Mouse (Mus musculus): Measurements from ENCODE around the gene Gm5129.
"Not testable (repeated sequence)": the region's sequence is repeated elsewhere in the genome, so short reads cannot be mapped to it uniquely, and the experiment has no call there.

The Gm5129 gene

DNA sequence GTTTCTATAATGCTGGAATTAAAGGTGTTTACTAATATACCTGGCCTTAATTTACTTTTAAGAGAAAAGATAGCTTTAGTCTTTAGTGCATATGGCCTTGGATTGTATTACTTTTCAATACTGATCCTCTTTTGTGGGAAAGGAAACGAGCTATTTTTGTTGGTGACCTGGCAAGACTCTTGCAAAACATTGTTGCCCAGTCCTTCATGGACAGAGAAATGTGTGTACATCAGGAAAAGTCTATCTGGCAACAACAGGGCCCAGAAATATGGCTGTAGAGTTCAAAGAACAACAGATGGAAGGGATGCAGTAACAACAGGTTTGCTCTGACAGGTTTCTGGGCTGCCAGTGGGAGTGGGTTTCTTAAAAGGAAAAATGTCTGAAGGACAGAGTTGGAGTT, 4.9 kb upstream of the Gm5129 start:
- H3K27me3 ChIP-seq (ENCODE audit: control insufficient read depth, insufficient read depth, low read length, poor library complexity, severe bottlenecking), result no peaks in the 10 kb centered on the region
- H3K36me3 ChIP-seq (ENCODE audit: control insufficient read depth, insufficient read depth, low read length, poor library complexity, severe bottlenecking), result no peaks in the 10 kb centered on the region; the same call in 1 of the 2 replicates
- no peak for DNase-seq (ENCODE audit: low read depth, low spot score)

DNA sequence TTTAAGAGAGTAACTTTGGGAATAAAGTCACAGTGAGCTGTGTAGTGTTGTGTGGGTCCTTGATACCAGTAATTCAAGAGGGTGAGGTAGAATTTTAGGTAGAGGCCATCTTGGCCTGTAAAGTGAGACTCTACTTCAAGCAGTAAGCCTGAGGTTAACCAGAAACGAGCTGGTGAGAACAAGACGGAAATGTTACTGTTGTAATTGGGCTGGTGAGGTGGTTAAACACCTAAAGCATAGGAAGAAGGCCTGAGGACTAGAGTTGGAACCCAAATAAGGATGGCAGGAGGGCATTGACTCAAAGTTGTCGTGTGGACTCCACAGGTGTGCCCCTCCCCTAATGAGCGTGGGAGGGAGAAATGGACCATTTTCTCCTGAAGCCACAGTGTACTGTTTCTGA, 2.3 kb upstream of the Gm5129 start:
- DNase-seq (ENCODE audit: low read depth, low spot score), result no peak
- H3K36me3 ChIP-seq (ENCODE audit: control insufficient read depth, insufficient read depth, low read length, poor library complexity, severe bottlenecking), result no peaks in the 10 kb centered on the region; the same call in 1 of the 2 replicates

DNA sequence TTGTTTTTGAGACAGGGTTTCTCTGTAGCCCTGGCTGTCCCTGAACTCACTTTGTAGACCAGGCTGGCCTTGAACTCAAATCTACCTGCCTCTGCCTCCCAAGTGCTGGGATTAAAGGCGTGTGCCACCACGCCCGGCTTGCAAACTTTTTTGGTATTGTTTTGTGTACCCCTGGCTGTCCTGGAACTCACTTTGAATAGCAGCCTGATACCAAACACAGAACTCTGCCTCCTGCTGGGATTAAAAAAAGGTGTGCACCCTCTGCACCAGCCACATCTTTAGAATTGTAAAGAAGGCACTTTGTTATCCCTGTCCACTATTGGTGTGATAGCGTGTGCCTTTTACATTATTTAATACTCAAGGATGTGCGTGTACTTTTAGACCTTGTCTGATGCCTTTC, 1.7 kb upstream of the Gm5129 start:
- DNase-seq (ENCODE audit: low read depth, low spot score), result no peak
- Histone ChIP-seq H3K36me3 (ENCODE audit: control insufficient read depth, insufficient read depth, low read length, poor library complexity, severe bottlenecking) (no peaks in the 10 kb centered on the region), H3K27me3 (ENCODE audit: control insufficient read depth, insufficient read depth, low read length, poor library complexity, severe bottlenecking) (no peaks in the 10 kb centered on the region)

More for the DNA sequence above, 2.3 kb upstream of the Gm5129 start:
- H3K27me3 ChIP-seq (ENCODE audit: control insufficient read depth, insufficient read depth, low read length, poor library complexity, severe bottlenecking), result no peaks in the 10 kb centered on the region

DNA sequence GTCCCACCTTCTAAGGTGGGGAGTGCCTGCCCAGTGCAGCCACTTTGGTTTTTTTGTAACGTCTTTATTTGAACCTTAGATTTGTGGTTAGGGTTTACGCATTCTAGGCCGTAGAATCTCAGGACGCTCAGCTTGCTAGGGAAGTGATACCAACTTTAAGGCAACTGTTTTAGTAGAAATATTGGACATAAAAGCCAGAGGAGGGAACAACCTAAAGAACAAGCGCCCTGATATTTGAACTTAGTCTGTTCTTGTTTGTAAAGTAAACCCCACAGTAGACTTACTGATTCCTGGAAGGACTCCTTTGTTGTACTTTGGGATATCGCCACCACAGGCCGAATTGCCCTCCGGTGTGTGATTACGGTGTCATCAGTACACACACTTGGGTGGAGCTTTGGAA, 1.2 kb upstream of the Gm5129 start:
- Histone ChIP-seq H3K27me3 (ENCODE audit: control insufficient read depth, insufficient read depth, low read length, poor library complexity, severe bottlenecking) (no peaks in the 10 kb centered on the region), H3K36me3 (ENCODE audit: control insufficient read depth, insufficient read depth, low read length, poor library complexity, severe bottlenecking) (no peaks in the 10 kb centered on the region)
- peak; percentile 42 for DNase-seq (ENCODE audit: low read depth, low spot score)

- no peak for DNase-seq (ENCODE audit: low read depth, low spot score)
- H3K27me3 ChIP-seq (ENCODE audit: control insufficient read depth, insufficient read depth, low read length, poor library complexity, severe bottlenecking), result no peaks in the 10 kb centered on the region
- no peaks in the 10 kb centered on the region for H3K36me3 ChIP-seq (ENCODE audit: control insufficient read depth, insufficient read depth, low read length, poor library complexity, severe bottlenecking)
Observed at GRCm38 (mm10) chr5:29736073-29736900, 551 bp upstream of the Gm5129 start.

DNA sequence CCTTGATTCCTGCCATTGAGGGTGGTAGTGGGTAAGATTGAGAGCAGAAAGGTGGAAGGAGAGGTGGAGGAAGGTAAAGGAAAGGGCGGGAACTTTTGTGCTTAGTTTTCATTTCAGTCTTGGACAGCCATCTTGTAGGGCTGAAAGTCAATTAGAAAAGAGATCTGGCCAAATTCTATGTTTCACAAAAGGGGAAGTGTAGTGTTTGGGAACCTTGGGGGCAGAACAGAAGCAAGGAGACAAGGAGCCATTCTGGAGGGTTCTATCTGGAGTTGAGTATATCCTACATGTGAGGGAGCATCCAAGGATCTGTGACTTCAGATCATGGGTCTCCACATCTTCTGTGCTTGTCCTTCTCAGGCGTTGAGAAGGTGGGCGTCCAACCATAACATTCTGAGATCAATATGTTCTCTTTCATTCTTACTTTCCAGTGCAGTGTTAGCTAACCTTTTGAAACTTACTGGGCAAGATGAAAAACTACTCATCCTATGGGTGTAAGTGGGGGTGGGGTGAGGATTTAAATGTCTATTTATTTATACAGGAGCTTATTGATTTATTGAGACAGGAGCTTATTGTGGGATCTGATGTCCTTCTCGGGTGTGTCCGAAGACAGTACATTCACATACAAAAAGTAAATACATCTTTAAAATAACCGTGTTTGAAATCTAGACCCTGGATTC, 765 bp downstream of the Gm5129 start:
- no peaks in the 10 kb centered on the region for H3K27me3 ChIP-seq (ENCODE audit: control insufficient read depth, insufficient read depth, low read length, poor library complexity, severe bottlenecking)
- peak; percentile 39 for DNase-seq (ENCODE audit: low read depth, low spot score)
- H3K36me3 ChIP-seq (ENCODE audit: control insufficient read depth, insufficient read depth, low read length, poor library complexity, severe bottlenecking), result no peaks in the 10 kb centered on the region

- not testable (repeated sequence) for H3K36me3 ChIP-seq (ENCODE audit: control insufficient read depth, insufficient read depth, low read length, poor library complexity, severe bottlenecking); DNase-seq (ENCODE audit: low read depth, low spot score); H3K27me3 ChIP-seq (ENCODE audit: control insufficient read depth, insufficient read depth, low read length, poor library complexity, severe bottlenecking)
Observed at GRCm38 (mm10) chr5:29726070-29726469, 9.7 kb downstream of the Gm5129 start.

GRCm38 (mm10) chr5:29725369-29725768, 10.4 kb downstream of the Gm5129 start:
- DNase-seq (ENCODE audit: low read depth, low spot score), result no peak
- Histone ChIP-seq H3K27me3 (ENCODE audit: control insufficient read depth, insufficient read depth, low read length, poor library complexity, severe bottlenecking) (no peaks in the 10 kb centered on the region), H3K36me3 (ENCODE audit: control insufficient read depth, insufficient read depth, low read length, poor library complexity, severe bottlenecking) (no peaks in the 10 kb centered on the region)

DNA sequence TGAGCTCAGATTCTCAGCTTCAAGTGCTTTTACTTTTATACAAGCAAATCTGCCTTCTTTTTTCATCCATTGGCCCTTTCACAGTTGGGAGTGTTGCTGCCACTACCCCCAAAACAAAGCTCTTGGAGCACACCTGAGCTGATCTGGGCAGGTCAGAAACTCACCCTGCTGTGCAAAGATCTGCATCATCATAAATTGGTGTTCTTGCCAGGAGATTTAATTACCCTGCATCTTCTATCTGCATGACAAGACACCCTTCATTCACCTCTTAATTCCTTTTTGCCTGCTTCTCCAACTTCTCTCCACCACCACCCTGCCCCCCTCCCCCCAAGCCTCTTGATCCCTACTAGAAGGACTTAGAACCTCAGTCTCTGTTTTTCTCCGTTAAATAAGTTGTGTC, 14.6 kb downstream of the Gm5129 start:
- DNase-seq (ENCODE audit: low read depth, low spot score), result no peak
- Histone ChIP-seq H3K36me3 (ENCODE audit: control insufficient read depth, insufficient read depth, low read length, poor library complexity, severe bottlenecking) (no peaks in the 10 kb centered on the region), H3K27me3 (ENCODE audit: control insufficient read depth, insufficient read depth, low read length, poor library complexity, severe bottlenecking) (no peaks in the 10 kb centered on the region)

DNA sequence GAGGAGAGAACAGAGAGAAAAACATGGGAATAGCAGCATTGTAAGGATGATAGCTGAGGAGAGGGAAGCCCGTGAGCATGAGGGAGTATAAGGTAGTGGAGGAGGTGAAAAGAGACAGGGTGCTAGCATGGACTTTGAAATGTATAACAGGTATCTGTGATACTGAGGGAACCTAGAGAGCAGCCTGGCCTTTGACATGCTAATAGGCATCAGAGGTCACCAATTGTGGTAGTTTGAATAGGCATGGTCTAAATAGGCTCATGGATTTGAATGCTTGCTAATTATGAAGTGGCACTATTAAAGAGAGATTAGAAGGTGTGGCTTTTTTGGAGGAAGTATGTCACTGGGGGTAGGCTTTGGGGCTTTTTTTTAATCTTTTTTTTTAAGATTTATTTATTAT, 22.8 kb downstream of the Gm5129 start:
- DNase-seq (ENCODE audit: low read depth, low spot score), result no peak
- no peaks in the 10 kb centered on the region for H3K27me3 ChIP-seq (ENCODE audit: control insufficient read depth, insufficient read depth, low read length, poor library complexity, severe bottlenecking)
- no peaks in the 10 kb centered on the region for H3K36me3 ChIP-seq (ENCODE audit: control insufficient read depth, insufficient read depth, low read length, poor library complexity, severe bottlenecking)

- no peak for DNase-seq (ENCODE audit: low read depth, low spot score)
- Histone ChIP-seq H3K27me3 (ENCODE audit: control insufficient read depth, insufficient read depth, low read length, poor library complexity, severe bottlenecking) (no peaks in the 10 kb centered on the region), H3K36me3 (ENCODE audit: control insufficient read depth, insufficient read depth, low read length, poor library complexity, severe bottlenecking) (no peaks in the 10 kb centered on the region)
Observed at GRCm38 (mm10) chr5:29711631-29712030, 24.1 kb downstream of the Gm5129 start.

- H3K36me3 ChIP-seq (ENCODE audit: control insufficient read depth, insufficient read depth, low read length, poor library complexity, severe bottlenecking), result no peaks in the 10 kb centered on the region
- H3K27me3 ChIP-seq (ENCODE audit: control insufficient read depth, insufficient read depth, low read length, poor library complexity, severe bottlenecking), result no peaks in the 10 kb centered on the region
- no peak for DNase-seq (ENCODE audit: low read depth, low spot score)
Observed at GRCm38 (mm10) chr5:29708258-29708657, 27.5 kb downstream of the Gm5129 start.

DNA sequence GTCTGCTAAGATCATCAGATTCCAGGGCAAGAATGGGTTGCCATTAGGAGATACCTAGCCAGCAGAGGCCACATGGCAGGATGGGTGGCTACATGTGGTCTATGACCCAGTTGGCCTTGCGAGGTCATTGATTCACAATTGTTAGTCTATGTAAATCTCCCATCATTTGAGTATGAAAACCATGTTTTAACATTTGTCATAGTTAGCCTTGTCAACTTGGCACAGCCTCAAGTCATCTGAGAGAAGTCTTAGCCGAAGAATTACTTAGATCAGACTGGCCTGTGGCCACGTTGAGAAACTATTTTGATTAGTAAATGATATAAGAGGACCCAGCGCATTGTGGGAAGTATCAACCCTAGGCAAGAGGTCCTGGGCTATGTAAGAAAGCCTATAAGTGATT, 28.5 kb downstream of the Gm5129 start:
- Histone ChIP-seq H3K27me3 (ENCODE audit: control insufficient read depth, insufficient read depth, low read length, poor library complexity, severe bottlenecking) (no peaks in the 10 kb centered on the region), H3K36me3 (ENCODE audit: control insufficient read depth, insufficient read depth, low read length, poor library complexity, severe bottlenecking) (no peaks in the 10 kb centered on the region)
- DNase-seq (ENCODE audit: low read depth, low spot score), result no peak

- Histone ChIP-seq H3K36me3 (ENCODE audit: control insufficient read depth, insufficient read depth, low read length, poor library complexity, severe bottlenecking) (no peaks in the 10 kb centered on the region), H3K27me3 (ENCODE audit: control insufficient read depth, insufficient read depth, low read length, poor library complexity, severe bottlenecking) (no peaks in the 10 kb centered on the region)
- no peak for DNase-seq (ENCODE audit: low read depth, low spot score)
Observed at GRCm38 (mm10) chr5:29699520-29700202, 36.1 kb downstream of the Gm5129 start.

GRCm38 (mm10) chr5:29698493-29698892, 37.2 kb downstream of the Gm5129 start:
- DNase-seq (ENCODE audit: low read depth, low spot score), result no peak
- H3K36me3 ChIP-seq (ENCODE audit: control insufficient read depth, insufficient read depth, low read length, poor library complexity, severe bottlenecking), result no peaks in the 10 kb centered on the region
- no peaks in the 10 kb centered on the region for H3K27me3 ChIP-seq (ENCODE audit: control insufficient read depth, insufficient read depth, low read length, poor library complexity, severe bottlenecking)
